Mouse (Mus musculus) lung, postnatal 4 days (tissue): Measurements from ENCODE around the gene Gm19345.

ENCODE experiments used
- DNase-seq, 2 experiments: peaks; one replicate each; pipeline ENCODE4 v3.0.0; 2021

Gene Gm19345

DNA sequence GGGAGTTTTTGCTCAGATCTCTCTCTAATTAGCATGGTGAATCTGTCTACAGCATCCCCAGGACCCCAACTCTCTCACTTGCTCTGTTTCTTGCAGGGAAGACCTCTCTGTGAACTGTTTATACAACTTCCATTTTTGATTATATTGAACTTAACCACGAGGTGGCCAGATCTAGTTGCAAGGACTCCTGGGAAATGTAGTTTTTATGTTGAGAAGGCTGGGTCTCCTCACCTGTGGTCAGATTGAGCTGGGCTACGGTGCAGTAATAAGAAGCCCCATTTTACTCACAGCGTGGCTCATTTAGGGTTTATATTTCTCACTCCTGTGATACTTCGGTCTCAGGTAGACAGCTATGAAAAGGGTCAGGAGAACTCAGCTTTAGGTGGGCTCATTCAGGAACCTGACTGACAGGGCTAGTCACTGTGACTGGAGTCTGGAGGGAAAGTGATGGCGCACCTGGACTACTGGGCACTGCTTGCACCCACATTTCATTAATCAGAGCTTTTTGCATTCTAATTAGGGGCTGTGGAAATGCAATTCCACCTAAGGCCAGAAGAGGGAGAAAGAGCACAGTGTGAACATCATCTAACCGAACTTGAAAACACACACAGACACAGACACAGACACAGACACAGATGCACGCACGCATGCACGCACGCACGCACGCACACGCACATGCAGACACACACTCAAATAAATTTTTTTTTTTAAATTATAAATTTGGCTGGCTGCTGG is 24.3 kb downstream of the Gm19345 start:
- DNase-seq = peak in 1 of 2 experiments; percentile 59

DNA sequence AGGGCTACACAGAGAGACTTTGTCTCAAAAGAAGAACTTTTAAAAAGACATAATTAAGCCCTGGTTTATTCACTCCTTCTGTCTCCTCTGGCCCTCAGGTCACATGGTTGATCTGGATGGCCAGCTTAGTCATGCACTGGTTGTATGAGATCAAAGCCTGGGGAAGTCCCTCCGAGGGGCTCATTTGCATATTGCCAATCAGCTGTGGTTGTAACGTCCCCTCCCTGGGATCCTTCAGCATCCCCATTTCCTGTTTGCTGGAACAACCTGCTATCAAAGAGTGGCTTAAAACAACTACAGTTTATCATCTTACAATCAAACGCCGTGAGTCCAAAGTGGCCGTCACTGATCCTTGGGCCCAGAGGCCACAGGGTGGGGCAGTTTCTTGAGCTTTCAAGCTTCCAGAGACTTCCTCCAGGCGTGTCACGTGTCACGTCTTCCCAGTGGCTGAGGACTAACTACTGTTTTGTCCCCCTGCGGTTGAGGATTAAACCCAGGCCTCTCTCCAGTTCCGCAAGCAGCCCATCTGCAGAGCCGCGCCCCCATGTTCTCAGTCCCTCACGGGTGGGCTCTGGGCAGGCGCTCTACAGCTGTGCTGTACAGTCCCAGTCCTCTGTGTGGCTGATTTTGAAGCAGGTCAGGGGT is 25.1 kb downstream of the Gm19345 start:
- peak; percentile 22 to 32 for DNase-seq

DNA sequence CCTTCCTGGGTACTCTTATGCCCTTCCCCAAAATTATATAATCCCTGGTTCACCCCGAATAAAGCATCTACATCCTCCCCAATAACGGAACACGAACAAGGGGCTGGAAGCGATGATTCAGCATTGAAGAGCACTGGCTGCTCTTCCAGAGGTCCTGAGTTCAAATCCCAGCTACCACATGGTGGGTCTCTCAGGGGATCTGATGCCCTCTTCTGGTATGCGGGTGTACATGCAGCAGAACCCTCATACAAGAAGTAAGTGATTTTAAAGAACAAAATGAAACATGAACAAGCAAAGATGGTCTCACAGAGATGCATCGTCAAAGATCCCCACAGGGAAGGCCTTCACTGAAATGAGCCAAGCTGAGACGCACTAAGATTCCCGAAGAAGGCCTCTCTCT is 29.0 kb downstream of the Gm19345 start:
- DNase-seq = no peak

DNA sequence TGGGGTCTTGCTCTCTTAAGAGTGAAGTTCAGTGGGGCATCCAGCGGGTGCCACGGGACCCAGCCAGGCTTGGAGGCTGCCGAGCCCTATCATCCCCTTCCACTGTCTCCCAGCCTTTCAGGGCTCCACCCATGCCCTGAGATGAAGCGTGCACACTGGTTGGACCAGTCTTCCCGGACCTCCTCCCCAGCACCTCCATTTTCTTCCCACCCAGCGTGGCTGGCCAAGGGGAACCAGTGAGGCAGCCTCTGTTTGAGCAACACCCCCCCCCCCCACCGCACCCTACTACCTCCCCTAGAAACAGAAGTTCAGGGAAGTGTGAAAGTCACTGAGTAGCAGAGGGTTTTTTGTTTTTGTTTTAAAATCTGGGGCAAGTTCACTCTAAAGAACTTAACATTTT is 36.0 kb downstream of the Gm19345 start, which contains the start of gene Ceacam19:
Ceacam19 (minus strand) TSS at position 117 of the 400 bp plus-strand sequence.
- no peak for DNase-seq

DNA sequence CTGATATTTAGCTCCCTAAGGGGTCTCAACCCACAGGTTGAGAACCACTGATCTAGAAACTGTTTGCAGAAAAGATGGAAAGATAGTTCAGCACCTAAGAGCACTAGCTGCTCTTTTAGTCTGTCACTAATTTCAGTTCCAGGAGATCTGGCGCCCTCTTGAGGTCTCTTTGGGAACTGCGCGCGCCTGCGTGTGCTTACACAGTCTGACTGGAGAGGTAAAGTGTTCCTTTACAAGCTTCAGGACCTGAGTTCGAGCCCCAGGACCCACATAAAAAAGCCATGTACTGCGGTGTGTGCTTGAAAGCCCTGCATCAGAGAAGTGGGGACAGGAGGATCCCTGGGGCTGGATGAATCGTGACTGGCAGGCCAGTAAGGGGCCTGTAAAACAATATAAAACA is 38.1 kb downstream of the Gm19345 start:
- peak; percentile 37 to 70 for DNase-seq
